Mouse (Mus musculus) E14TG2a.4 (cell line): ENCODE data around the gene Nup98.

Experiments used
- CTCF ChIP-seq: conservative IDR thresholded peaks from 2 replicates; pipeline ENCODE4 v1.5.1; 2014; ENCODE audit warnings: low read length
- NANOG ChIP-seq: IDR thresholded peaks from 2 replicates; pipeline ENCODE4 v1.6.1; 2014; ENCODE audit warnings: borderline replicate concordance, low read length, mixed read lengths
- POU5F1 ChIP-seq: IDR thresholded peaks from 2 replicates; pipeline ENCODE4 v1.6.1; 2014; ENCODE audit warnings: low read length, borderline replicate concordance

DNA sequence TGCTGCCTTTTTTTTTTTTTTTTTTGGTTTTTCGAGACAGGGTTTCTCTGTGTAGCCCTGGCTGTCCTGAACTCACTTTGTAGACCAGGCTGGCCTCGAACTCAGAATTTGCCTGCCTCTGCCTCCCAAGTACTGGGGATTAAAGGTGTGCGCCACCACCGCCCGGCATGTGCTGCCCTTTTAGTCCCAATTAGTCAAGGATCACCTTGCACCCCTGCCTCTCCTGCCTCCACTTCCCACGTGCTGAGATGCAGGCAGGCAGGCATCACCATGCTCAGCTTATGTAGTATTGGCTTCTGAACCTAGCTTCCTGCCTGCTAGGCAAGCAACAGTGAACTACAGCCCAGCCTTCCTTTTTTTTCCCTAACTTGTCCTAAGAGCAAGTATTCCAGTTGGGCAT lies 92.6 kb downstream of the Nup98 start:
- no peak for TF ChIP-seq CTCF
- TF ChIP-seq NANOG, result no peak
- TF ChIP-seq POU5F1, result no peak
